Mouse (Mus musculus): Measurements from ENCODE around the gene Tnfrsf19. TPM values are rescaled to one million over a fixed set of nuclear protein-coding genes. Genes with fewer than 3 reads are reported as not detected.

Gene Tnfrsf19
- 37.2 and 41.4 TPM in 2 replicates for polyA plus RNA-seq (2016; fragmentation: Nextera tagmentation; extraction: Ambion mirVana)

DNA sequence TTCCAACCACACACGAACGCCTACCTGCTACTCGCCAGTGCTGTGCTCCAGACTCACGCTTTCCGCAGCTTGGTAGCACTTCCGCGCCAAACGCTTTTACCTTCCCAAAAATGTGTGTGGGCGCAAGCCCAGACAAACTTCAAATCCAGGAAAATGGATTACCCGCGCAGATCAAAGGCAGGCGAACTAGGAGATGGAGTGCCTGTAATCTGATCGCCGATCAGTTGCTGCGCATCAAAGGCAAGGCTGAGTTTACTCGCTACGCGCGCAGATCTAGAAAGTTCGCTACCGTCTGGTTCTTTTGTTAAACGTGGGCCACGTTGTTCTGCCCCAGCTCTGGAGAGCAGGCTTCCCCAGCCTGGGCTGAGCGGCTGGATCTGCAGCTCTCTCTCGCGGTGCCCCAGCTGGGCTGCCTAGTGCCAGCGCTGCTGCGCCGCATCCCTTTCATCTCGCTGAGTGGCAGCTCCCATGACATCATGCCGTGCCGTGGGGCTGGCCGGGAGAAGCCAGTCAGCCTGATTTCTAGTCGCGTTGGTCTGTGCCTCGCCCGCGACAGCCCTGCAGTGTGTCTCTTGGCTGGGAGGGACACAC lies at the start of gene Tnfrsf19:
Gene Tnfrsf19 (minus strand): TSS at position 400 of the 591 bp plus-strand sequence.
- peak; percentile 92 for DNase-seq (ENCODE audit: low spot score)
- WGBS: under 1% methylated on average over 38 of the region's 38 CpGs
- Histone ChIP-seq H3K27ac (replicated peaks) (peak within 1 kb of the TSS; percentile 91), H3K4me1 (peaks cover 59% of the 10 kb centered on the region), H3K9me3 (no peaks in the 10 kb centered on the region), H3K27me3 (replicated peaks; ENCODE audit: low read depth, poor library complexity, severe bottlenecking) (peaks cover 25% of the 10 kb centered on the region), H3K36me3 (replicated peaks) (no peaks in the 10 kb centered on the region), H3K4me3 (peak within 1 kb of the TSS; percentile 62)

DNA sequence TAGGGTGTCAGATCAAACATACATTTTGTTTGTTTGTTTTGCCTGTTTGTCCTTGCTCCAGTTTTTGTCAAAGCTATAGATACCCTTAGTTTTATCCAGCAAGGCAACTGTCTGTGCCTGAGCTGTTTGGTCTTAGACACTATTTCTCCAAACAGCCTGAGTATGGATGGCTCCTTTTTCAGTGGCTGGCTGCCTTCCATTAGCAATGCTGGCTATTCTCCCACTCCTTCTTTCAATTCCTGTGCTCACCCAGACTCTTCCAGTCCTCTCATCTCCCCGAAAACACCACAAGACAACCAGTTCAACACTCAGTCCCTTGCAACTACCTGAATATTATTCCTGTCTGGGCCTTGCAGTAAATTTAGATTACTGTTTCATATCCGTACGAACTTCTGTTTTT lies 45.8 kb upstream of the Tnfrsf19 start:
- 93% methylated on average over 3 of the region's 3 CpGs for WGBS
- Histone ChIP-seq H3K36me3 (replicated peaks) (no peaks in the 10 kb centered on the region), H3K4me3 (no peak overlapping the region), H3K9me3 (no peaks in the 10 kb centered on the region), H3K4me1 (no peaks in the 10 kb centered on the region), H3K27me3 (replicated peaks; ENCODE audit: low read depth, poor library complexity, severe bottlenecking) (no peaks in the 10 kb centered on the region), H3K27ac (replicated peaks) (no peak overlapping the region)
- no peak for DNase-seq (ENCODE audit: low spot score)

- no peak overlapping the region for H3K4me3 ChIP-seq
- H3K36me3 ChIP-seq (replicated peaks): no peaks in the 10 kb centered on the region
- no peaks in the 10 kb centered on the region for H3K27me3 ChIP-seq (replicated peaks; ENCODE audit: low read depth, poor library complexity, severe bottlenecking)
- DNase-seq (ENCODE audit: low spot score): no peak
- no peak overlapping the region for H3K27ac ChIP-seq (replicated peaks)
- WGBS: 78% methylated on average over 5 of the region's 5 CpGs
- H3K9me3 ChIP-seq: no peaks in the 10 kb centered on the region
- no peaks in the 10 kb centered on the region for H3K4me1 ChIP-seq
These were observed 44.7 kb upstream of the Tnfrsf19 start for GRCm38 (mm10) chr14:61090955-61091354.

- DNase-seq (ENCODE audit: low spot score): no peak
- Histone ChIP-seq H3K27me3 (replicated peaks; ENCODE audit: low read depth, poor library complexity, severe bottlenecking) (no peaks in the 10 kb centered on the region), H3K4me1 (no peaks in the 10 kb centered on the region), H3K4me3 (no peak overlapping the region), H3K9me3 (peaks cover 2% of the 10 kb centered on the region; the same call in 1 of the 2 replicates), H3K36me3 (replicated peaks) (no peaks in the 10 kb centered on the region), H3K27ac (replicated peaks) (no peak overlapping the region)
- 77% methylated on average over 8 of the region's 8 CpGs for WGBS
These were observed 41.9 kb upstream of the Tnfrsf19 start for GRCm38 (mm10) chr14:61088187-61088586.

- DNase-seq (ENCODE audit: low spot score): peak; percentile 56
- Histone ChIP-seq H3K27me3 (replicated peaks; ENCODE audit: low read depth, poor library complexity, severe bottlenecking) (no peaks in the 10 kb centered on the region), H3K4me3 (no peak overlapping the region), H3K36me3 (replicated peaks) (no peaks in the 10 kb centered on the region), H3K9me3 (peaks cover 2% of the 10 kb centered on the region; the same call in 1 of the 2 replicates), H3K4me1 (no peaks in the 10 kb centered on the region), H3K27ac (replicated peaks) (no peak overlapping the region)
- WGBS: 53% methylated on average over 3 of the region's 3 CpGs
These were observed 39.0 kb upstream of the Tnfrsf19 start for GRCm38 (mm10) chr14:61085325-61085724.

GRCm38 (mm10) chr14:61069555-61069954 lies 23.3 kb upstream of the Tnfrsf19 start:
- Histone ChIP-seq H3K27me3 (replicated peaks; ENCODE audit: low read depth, poor library complexity, severe bottlenecking) (no peaks in the 10 kb centered on the region), H3K36me3 (replicated peaks) (no peaks in the 10 kb centered on the region), H3K4me1 (peaks cover 13% of the 10 kb centered on the region; the same call in 1 of the 2 replicates), H3K4me3 (no peak overlapping the region), H3K27ac (replicated peaks) (no peak overlapping the region), H3K9me3 (no peaks in the 10 kb centered on the region)
- DNase-seq (ENCODE audit: low spot score): no peak
- WGBS: 79% methylated on average over 1 of the region's 1 CpGs

DNA sequence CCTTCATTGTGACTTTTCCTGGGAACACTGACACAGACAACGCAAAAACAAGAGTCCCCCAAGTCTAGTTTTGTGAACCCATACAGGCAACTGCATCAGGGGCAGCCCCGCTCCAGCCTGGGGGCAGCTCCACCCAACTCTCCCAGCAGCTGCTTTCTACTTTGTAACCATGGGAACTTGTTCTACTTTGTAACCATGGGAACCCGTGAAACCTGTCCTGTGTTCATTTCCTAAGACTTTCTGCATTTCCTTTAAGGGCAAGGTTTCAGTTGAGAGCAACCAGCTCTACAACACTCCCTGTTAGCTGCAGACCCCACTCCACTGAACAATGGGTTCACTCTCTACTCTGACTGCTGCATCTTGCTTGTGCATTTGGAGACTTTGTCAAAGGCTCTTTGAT lies 15.4 kb upstream of the Tnfrsf19 start:
- DNase-seq (ENCODE audit: low spot score): peak; percentile 61

GRCm38 (mm10) chr14:61059316-61059945 lies 13.1 kb upstream of the Tnfrsf19 start:
- no peaks in the 10 kb centered on the region for H3K36me3 ChIP-seq (replicated peaks)
- DNase-seq (ENCODE audit: low spot score): no peak
- H3K27ac ChIP-seq (replicated peaks): no peak overlapping the region
- peaks cover 43% of the 10 kb centered on the region for H3K4me1 ChIP-seq
- no peaks in the 10 kb centered on the region for H3K9me3 ChIP-seq
- 91% methylated on average over 9 of the region's 9 CpGs for WGBS
- no peak overlapping the region for H3K4me3 ChIP-seq
- H3K27me3 ChIP-seq (replicated peaks; ENCODE audit: low read depth, poor library complexity, severe bottlenecking): peaks cover 56% of the 10 kb centered on the region

More for the DNA sequence above, 15.4 kb upstream of the Tnfrsf19 start:
- Histone ChIP-seq H3K4me1 (peaks cover 21% of the 10 kb centered on the region), H3K4me3 (no peak overlapping the region), H3K9me3 (no peaks in the 10 kb centered on the region), H3K27me3 (replicated peaks; ENCODE audit: low read depth, poor library complexity, severe bottlenecking) (peaks cover 33% of the 10 kb centered on the region), H3K36me3 (replicated peaks) (no peaks in the 10 kb centered on the region), H3K27ac (replicated peaks) (no peak overlapping the region; the same call in 1 of the 2 replicates)
- 34% methylated on average over 3 of the region's 3 CpGs for WGBS

DNA sequence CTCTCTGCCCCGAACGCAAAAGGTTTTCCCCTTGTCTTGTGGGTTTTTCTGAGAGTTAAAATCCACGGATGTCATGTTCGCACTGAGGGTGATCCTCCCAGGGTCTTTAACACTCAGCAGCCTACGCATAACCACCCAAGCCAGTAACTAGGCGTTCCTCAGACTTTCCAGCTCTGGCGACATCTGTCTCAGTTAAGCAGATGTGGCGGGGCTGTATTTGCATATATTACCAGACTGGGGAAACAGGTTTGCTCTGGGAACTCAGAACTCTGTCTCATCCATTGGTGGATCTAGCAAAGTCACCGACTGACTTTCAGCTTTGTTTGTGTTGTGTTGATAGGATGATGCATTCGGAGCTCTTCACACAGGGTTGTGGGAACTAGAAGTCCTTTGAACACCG lies 10.7 kb upstream of the Tnfrsf19 start:
- peak overlapping the region; percentile 75 for H3K27ac ChIP-seq (replicated peaks)
- H3K4me1 ChIP-seq: peaks cover 41% of the 10 kb centered on the region
- H3K4me3 ChIP-seq: peak overlapping the region; percentile 52
- 8% methylated on average over 11 of the region's 11 CpGs for WGBS
- H3K9me3 ChIP-seq: no peaks in the 10 kb centered on the region
- H3K36me3 ChIP-seq (replicated peaks): no peaks in the 10 kb centered on the region
- peaks cover 54% of the 10 kb centered on the region for H3K27me3 ChIP-seq (replicated peaks; ENCODE audit: low read depth, poor library complexity, severe bottlenecking)
- DNase-seq (ENCODE audit: low spot score): peak; percentile 30

DNA sequence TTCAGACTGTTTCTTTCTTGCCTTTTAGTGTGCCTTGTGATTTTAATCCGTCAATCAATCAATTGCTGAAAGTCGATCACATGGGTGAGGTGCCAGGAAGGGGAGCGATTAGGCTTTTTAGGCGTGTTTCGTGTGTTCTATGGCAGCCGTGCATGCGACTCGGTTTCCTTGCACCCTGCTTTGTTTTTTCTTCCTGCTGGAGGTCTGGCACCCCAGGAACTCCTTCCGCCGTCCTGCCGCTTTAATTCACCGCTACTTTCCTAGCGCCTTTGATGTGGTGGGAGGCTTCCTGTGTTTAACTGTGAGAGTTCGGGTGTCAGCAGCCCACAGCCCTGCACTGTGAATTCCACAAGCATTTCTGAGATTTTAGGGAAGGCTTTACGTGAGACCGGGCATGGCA lies 10.2 kb upstream of the Tnfrsf19 start:
- peaks cover 55% of the 10 kb centered on the region for H3K27me3 ChIP-seq (replicated peaks; ENCODE audit: low read depth, poor library complexity, severe bottlenecking)
- H3K27ac ChIP-seq (replicated peaks): peak overlapping the region; percentile 75
- H3K4me3 ChIP-seq: peak overlapping the region; percentile 52
- no peaks in the 10 kb centered on the region for H3K9me3 ChIP-seq
- no peaks in the 10 kb centered on the region for H3K36me3 ChIP-seq (replicated peaks)
- peak; percentile 60 for DNase-seq (ENCODE audit: low spot score)
- peaks cover 36% of the 10 kb centered on the region for H3K4me1 ChIP-seq
- under 1% methylated on average over 16 of the region's 16 CpGs for WGBS

GRCm38 (mm10) chr14:61055864-61056263 lies 9.6 kb upstream of the Tnfrsf19 start:
- Histone ChIP-seq H3K4me1 (peaks cover 30% of the 10 kb centered on the region), H3K36me3 (replicated peaks) (no peaks in the 10 kb centered on the region), H3K4me3 (peak overlapping the region; percentile 52), H3K27ac (replicated peaks) (peak overlapping the region; percentile 75; the same call in 1 of the 2 replicates), H3K27me3 (replicated peaks; ENCODE audit: low read depth, poor library complexity, severe bottlenecking) (peaks cover 58% of the 10 kb centered on the region), H3K9me3 (no peaks in the 10 kb centered on the region)
- no peak for DNase-seq (ENCODE audit: low spot score)
- 42% methylated on average over 1 of the region's 1 CpGs for WGBS

DNA sequence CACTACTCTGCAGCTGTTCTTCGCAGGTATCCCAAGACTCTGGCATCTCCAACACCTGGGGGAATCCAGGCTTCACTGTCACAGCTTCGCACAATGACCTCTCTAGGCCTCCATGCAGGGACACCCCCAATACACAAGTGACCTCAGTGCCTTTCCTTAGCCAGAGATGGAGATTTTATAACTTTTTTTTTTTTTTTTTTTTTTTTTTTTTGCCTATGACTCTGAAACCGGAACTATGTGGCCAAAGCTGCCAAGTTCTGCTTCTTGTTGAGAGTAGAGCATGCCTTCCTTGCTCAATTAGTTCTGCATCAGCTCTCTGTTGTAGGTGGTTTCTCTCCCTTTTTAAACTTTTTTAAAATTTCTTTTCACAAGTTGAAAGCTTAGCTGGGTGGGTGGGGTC lies 5.9 kb upstream of the Tnfrsf19 start:
- no peak overlapping the region for H3K27ac ChIP-seq (replicated peaks)
- WGBS: 93% methylated on average over 3 of the region's 3 CpGs
- no peaks in the 10 kb centered on the region for H3K36me3 ChIP-seq (replicated peaks)
- H3K4me3 ChIP-seq: no peak overlapping the region
- peaks cover 48% of the 10 kb centered on the region for H3K27me3 ChIP-seq (replicated peaks; ENCODE audit: low read depth, poor library complexity, severe bottlenecking)
- DNase-seq (ENCODE audit: low spot score): no peak
- no peaks in the 10 kb centered on the region for H3K9me3 ChIP-seq
- H3K4me1 ChIP-seq: peaks cover 40% of the 10 kb centered on the region

All from embryonic facial prominence, embryonic 10.5 days (tissue).